Mouse (Mus musculus): ENCODE results near the gene Svop. TPM values are rescaled to one million over a fixed set of nuclear protein-coding genes. Genes with fewer than 3 reads are reported as not detected.

Gene Svop
- polyA plus RNA-seq, 1 experiment from 2014 or later: 1.2 TPM

- no peak overlapping the region for H3K4me2 ChIP-seq (replicated peaks; ENCODE audit: low read depth)
- H3K27me3 ChIP-seq (ENCODE audit: control insufficient read depth, insufficient read depth, low read length): no peaks in the 10 kb centered on the region
- H3K36me3 ChIP-seq (ENCODE audit: control insufficient read depth, insufficient read depth, low read length): no peaks in the 10 kb centered on the region
- TF ChIP-seq CTCF (IDR thresholded peaks at IDR 0.05; ENCODE audit: low read depth) (peak; percentile 81), EP300 (optimal IDR thresholded peaks at IDR 0.05) (no peak)
- DNase-seq (ENCODE audit: low spot score): peak; percentile 83
- 40% methylated on average over 6 of the region's 6 CpGs for WGBS
- H3K4me3 ChIP-seq (ENCODE audit: low read depth, low read length): no peak overlapping the region
- no peaks in the 10 kb centered on the region for H3K9me3 ChIP-seq (ENCODE audit: control insufficient read depth, low read length)
- H3K27ac ChIP-seq (replicated peaks): 0 out of 2 replicates have a peak overlapping the region, but pooled peaks have one; percentile 8
- no peak overlapping the region for H3K9ac ChIP-seq (ENCODE audit: low read length)
- ATAC-seq (ENCODE audit: low FRiP score, low TSS enrichment): peak; percentile 31; the same call in 1 of the 2 replicates
- H3K4me1 ChIP-seq (replicated peaks; ENCODE audit: control insufficient read depth, insufficient read depth): 0 out of 2 replicates have a peak, but pooled peaks cover 5% of the 10 kb centered on the region
Observed at GRCm38 (mm10) chr5:114134091-114134534, 42.7 kb upstream of the Svop start.

GRCm38 (mm10) chr5:114132841-114133240, 41.5 kb upstream of the Svop start:
- no peaks in the 10 kb centered on the region for H3K9me3 ChIP-seq (ENCODE audit: control insufficient read depth, low read length)
- no peak for TF ChIP-seq CTCF (IDR thresholded peaks at IDR 0.05; ENCODE audit: low read depth)
- no peak for TF ChIP-seq EP300 (optimal IDR thresholded peaks at IDR 0.05)
- no peak overlapping the region for H3K9ac ChIP-seq (ENCODE audit: low read length)
- H3K27ac ChIP-seq (replicated peaks): no peak overlapping the region
- WGBS: 90% methylated on average over 6 of the region's 6 CpGs
- no peaks in the 10 kb centered on the region for H3K27me3 ChIP-seq (ENCODE audit: control insufficient read depth, insufficient read depth, low read length)
- ATAC-seq (ENCODE audit: low FRiP score, low TSS enrichment) (no peak), DNase-seq (ENCODE audit: low spot score) (no peak)
- peaks cover 5% of the 10 kb centered on the region; the same call in 1 of the 2 replicates for H3K4me1 ChIP-seq (replicated peaks; ENCODE audit: control insufficient read depth, insufficient read depth)
- no peaks in the 10 kb centered on the region for H3K36me3 ChIP-seq (ENCODE audit: control insufficient read depth, insufficient read depth, low read length)
- H3K4me2 ChIP-seq (replicated peaks; ENCODE audit: low read depth): no peak overlapping the region
- no peak overlapping the region for H3K4me3 ChIP-seq (ENCODE audit: low read depth, low read length)

- Histone ChIP-seq H3K4me1 (replicated peaks; ENCODE audit: control insufficient read depth, insufficient read depth) (peaks cover 5% of the 10 kb centered on the region; the same call in 1 of the 2 replicates), H3K4me2 (replicated peaks; ENCODE audit: low read depth) (peak overlapping the region; percentile 100), H3K36me3 (ENCODE audit: control insufficient read depth, insufficient read depth, low read length) (no peaks in the 10 kb centered on the region), H3K27ac (replicated peaks) (peak overlapping the region; percentile 87), H3K9me3 (ENCODE audit: control insufficient read depth, low read length) (no peaks in the 10 kb centered on the region), H3K9ac (ENCODE audit: low read length) (peak overlapping the region; percentile 61), H3K27me3 (ENCODE audit: control insufficient read depth, insufficient read depth, low read length) (no peaks in the 10 kb centered on the region), H3K4me3 (ENCODE audit: low read depth, low read length) (peak overlapping the region; percentile 58)
- WGBS: under 1% methylated on average over 15 of the region's 15 CpGs
- peak; percentile 82 for DNase-seq (ENCODE audit: low spot score)
- no peak for TF ChIP-seq EP300 (optimal IDR thresholded peaks at IDR 0.05)
- TF ChIP-seq CTCF (IDR thresholded peaks at IDR 0.05; ENCODE audit: low read depth): 0 out of 2 replicates have a peak, but pooled peaks have one; percentile 10
- no peak for ATAC-seq (ENCODE audit: low FRiP score, low TSS enrichment)
Observed at GRCm38 (mm10) chr5:114131521-114131840, 40.1 kb upstream of the Svop start.

- ATAC-seq (ENCODE audit: low FRiP score, low TSS enrichment): peak; percentile 95
- Histone ChIP-seq H3K4me2 (replicated peaks; ENCODE audit: low read depth) (peak overlapping the region; percentile 100), H3K36me3 (ENCODE audit: control insufficient read depth, insufficient read depth, low read length) (no peaks in the 10 kb centered on the region), H3K4me3 (ENCODE audit: low read depth, low read length) (peak overlapping the region; percentile 58), H3K9ac (ENCODE audit: low read length) (peak overlapping the region; percentile 61), H3K4me1 (replicated peaks; ENCODE audit: control insufficient read depth, insufficient read depth) (peaks cover 5% of the 10 kb centered on the region; the same call in 1 of the 2 replicates), H3K27me3 (ENCODE audit: control insufficient read depth, insufficient read depth, low read length) (no peaks in the 10 kb centered on the region), H3K27ac (replicated peaks) (peak overlapping the region; percentile 87), H3K9me3 (ENCODE audit: control insufficient read depth, low read length) (no peaks in the 10 kb centered on the region)
- WGBS: under 1% methylated on average over 79 of the region's 87 CpGs
- TF ChIP-seq CTCF (IDR thresholded peaks at IDR 0.05; ENCODE audit: low read depth): no peak
- TF ChIP-seq EP300 (optimal IDR thresholded peaks at IDR 0.05): peak; percentile 95
- DNase-seq (ENCODE audit: low spot score): peak; percentile 93
Observed at GRCm38 (mm10) chr5:114130698-114131520, 39.5 kb upstream of the Svop start.

DNA sequence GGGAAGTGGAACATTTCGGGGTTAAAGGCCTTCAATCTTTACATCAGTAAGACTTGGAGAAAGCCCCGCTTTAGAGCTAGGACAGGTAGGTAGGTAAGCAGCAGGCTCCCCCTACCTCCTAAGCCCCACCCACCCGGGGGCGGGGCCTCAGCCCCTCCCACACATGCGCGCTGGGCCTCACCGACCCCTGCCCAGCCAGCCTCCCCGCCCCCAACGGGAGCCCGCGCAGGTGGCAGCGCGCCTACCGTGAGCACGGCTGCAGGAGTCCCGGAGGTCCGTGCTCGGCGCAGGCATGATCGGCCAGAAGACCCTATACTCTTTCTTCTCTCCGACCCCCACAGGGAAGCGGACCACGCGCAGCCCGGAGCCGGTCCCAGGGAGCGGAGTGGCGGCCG, 38.8 kb upstream of the Svop start, which contains the start of gene Ung:
Gene Ung, plus strand, starts transcription at position 176 of the 395 bp plus-strand sequence.
- H3K4me2 ChIP-seq (replicated peaks; ENCODE audit: low read depth): peak within 1 kb of the TSS; percentile 100
- H3K9me3 ChIP-seq (ENCODE audit: control insufficient read depth, low read length): no peaks in the 10 kb centered on the region
- peak within 1 kb of the TSS; percentile 87 for H3K27ac ChIP-seq (replicated peaks)
- H3K36me3 ChIP-seq (ENCODE audit: control insufficient read depth, insufficient read depth, low read length): no peaks in the 10 kb centered on the region
- DNase-seq (ENCODE audit: low spot score): peak; percentile 54
- TF ChIP-seq CTCF (IDR thresholded peaks at IDR 0.05; ENCODE audit: low read depth): no peak
- TF ChIP-seq EP300 (optimal IDR thresholded peaks at IDR 0.05): no peak
- H3K4me1 ChIP-seq (replicated peaks; ENCODE audit: control insufficient read depth, insufficient read depth): peaks cover 5% of the 10 kb centered on the region; the same call in 1 of the 2 replicates
- peak within 1 kb of the TSS; percentile 61 for H3K9ac ChIP-seq (ENCODE audit: low read length)
- WGBS: 2% methylated on average over 21 of the region's 29 CpGs
- no peak for ATAC-seq (ENCODE audit: low FRiP score, low TSS enrichment)
- H3K27me3 ChIP-seq (ENCODE audit: control insufficient read depth, insufficient read depth, low read length): no peaks in the 10 kb centered on the region
- H3K4me3 ChIP-seq (ENCODE audit: low read depth, low read length): peak within 1 kb of the TSS; percentile 58
